29 mouse cellular contexts compared by ENCODE assay signal in the genomic region with DNA sequence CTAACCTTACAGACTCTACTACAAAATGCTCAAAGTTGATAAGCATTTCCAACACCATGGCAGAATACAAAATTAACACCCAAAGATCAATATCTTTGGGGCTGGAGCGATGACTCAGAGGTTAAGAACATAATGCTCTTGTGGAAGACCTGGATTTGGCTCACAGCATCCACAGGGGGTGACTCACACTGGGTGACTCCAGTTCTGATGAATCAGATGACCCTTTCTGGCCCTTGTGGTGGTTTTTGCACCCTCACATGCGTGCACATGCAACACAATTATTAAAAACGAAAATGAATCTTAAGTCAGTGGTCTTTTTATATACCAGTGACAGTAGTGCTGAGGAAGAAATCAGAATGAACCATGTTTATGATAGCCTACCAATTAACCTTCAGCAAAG.
DNase-seq lines count a peak whose midpoint lies in the region; ATAC-seq and TF ChIP-seq lines count a peak whose summit lies in the region.
"Had no signal": no experiment of that assay in that cellular context is flagged by ENCODE, and none has a peak within 500 bp of the region (broad histone marks: within the 10 kb centered on the region; RNA-seq: fewer than 3 reads in every experiment).

No protein-coding gene starts in this region.

- no peak overlapping the region for H3K4me3 ChIP-seq in C2C12 (ENCODE audit: insufficient read depth, poor library complexity, severe bottlenecking)
- H3K4me3 ChIP-seq: forebrain, embryonic 10.5 days; forebrain, embryonic 15.5 days; hindbrain, embryonic 10.5 days; limb, embryonic 10.5 days; limb, embryonic 15.5 days; liver, embryonic 13.5 days; midbrain, embryonic 10.5 days; midbrain, embryonic 15.5 days; neural tube, embryonic 12.5 days had no signal

- no peaks in the 10 kb centered on the region for H3K27me3 ChIP-seq in C2C12 (ENCODE audit: control insufficient read depth, insufficient read depth, insufficient read length)
- H3K27me3 ChIP-seq: forebrain, embryonic 15.5 days; limb, embryonic 15.5 days; liver, embryonic 13.5 days; midbrain, embryonic 15.5 days; neural tube, embryonic 12.5 days had no signal

- peak; percentile 97 for DNase-seq in 3T3-L1 (ENCODE audit: low read depth, low spot score)
- DNase-seq in adrenal gland, adult 2 months: peak; percentile 60
- DNase-seq in adrenal gland, postnatal 36 days: peak; percentile 35 to 52
- no peak for DNase-seq in cerebellum, postnatal 4 days (ENCODE audit: low spot score in 2 of 2)
- DNase-seq in kidney, postnatal 36 days: no peak
- DNase-seq: cerebellum, adult 2 months; cerebellum, postnatal 25 days; heart, postnatal 14 days; kidney, adult 18-20 months; kidney, postnatal 4 days; liver, embryonic 13.5 days; lung, adult 2 months; lung, postnatal 14 days; right cerebral cortex, postnatal 4 days; thymus, adult 18-20 months; thymus, postnatal 25 days had no signal

- H3K79me2 ChIP-seq in C2C12 (ENCODE audit: control insufficient read depth, insufficient read depth): no peaks in the 10 kb centered on the region

- H3K79me3 ChIP-seq in C2C12 (ENCODE audit: low read depth): no peaks in the 10 kb centered on the region

- no peak for TF ChIP-seq CTCF in C2C12 (IDR thresholded peaks at IDR 0.05; ENCODE audit: control insufficient read depth, insufficient read depth, insufficient read length)

- no peak for ATAC-seq in granulocyte monocyte progenitor cell, adult 5-6 weeks (replicated peaks; ENCODE audit: poor library complexity, severe bottlenecking)
- no peak for ATAC-seq in erythroid progenitor cell, adult 5-6 weeks (replicated peaks; ENCODE audit: low FRiP score, poor library complexity, severe bottlenecking)
- ATAC-seq: CD4-positive, CD25-positive, alpha-beta regulatory T cell, adult 4 months; forebrain, embryonic 15.5 days; hindbrain, embryonic 16.5 days; midbrain, embryonic 15.5 days had no signal

- H3K36me3 ChIP-seq in C2C12 (ENCODE audit: control insufficient read depth, insufficient read depth): no peaks in the 10 kb centered on the region
- H3K36me3 ChIP-seq: forebrain, embryonic 10.5 days; forebrain, embryonic 15.5 days; hindbrain, embryonic 10.5 days; limb, embryonic 10.5 days; limb, embryonic 15.5 days; liver, embryonic 13.5 days; midbrain, embryonic 10.5 days; midbrain, embryonic 15.5 days; neural tube, embryonic 12.5 days had no signal

- no peak overlapping the region for H3ac ChIP-seq in C2C12 (ENCODE audit: control insufficient read depth, insufficient read length, low read depth)

TF ChIP-seq in C2C12, 6 proteins besides CTCF, POLR2A, EP300 and RAD21:
- TF ChIP-seq CEBPB (IDR thresholded peaks at IDR 0.05; ENCODE audit: low read depth) (peak; percentile 27), USF1 (IDR thresholded peaks at IDR 0.05; ENCODE audit: low read depth) (peak; percentile 17), MYOD1 (IDR thresholded peaks at IDR 0.05; ENCODE audit: control insufficient read depth, insufficient read length, low read depth) (peak; percentile 57), FOSL1 (IDR thresholded peaks at IDR 0.05; ENCODE audit: insufficient read depth, low read length, poor library complexity, severe bottlenecking) (peak; percentile 100), MAX (IDR thresholded peaks at IDR 0.05) (peak; percentile 78), MYOG (IDR thresholded peaks at IDR 0.05; ENCODE audit: control insufficient read depth, extremely low read depth, insufficient read length) (no peak)

Comparison
In these comparisons a context has a peak if more than half of its experiments do, and no peak if none do; other contexts are left out.
1. DNase-seq: peak in 3T3-L1 (single experiment), adrenal gland, adult 2 months (single experiment) and adrenal gland, postnatal 36 days (2 of 2); none in cerebellum, postnatal 4 days (0 of 2) and kidney, postnatal 36 days (0 of 2).